Mouse (Mus musculus): ENCODE measurements at regions not wholly inside any gene's neighbourhood (a gene's known extent, or its start where the extent isn't known, plus 50 kb on each side); places are given as distances from the start of the nearest gene placed in this dataset.

- no peak for DNase-seq (ENCODE audit: low spot score)
- Histone ChIP-seq H3K4me3 (no peak overlapping the region), H3K27me3 (ENCODE audit: low read depth, poor library complexity, severe bottlenecking) (no peaks in the 10 kb centered on the region), H3K9me3 (replicated peaks) (no peaks in the 10 kb centered on the region), H3K36me3 (no peaks in the 10 kb centered on the region), H3K4me1 (no peaks in the 10 kb centered on the region), H3K27ac (no peak overlapping the region)
These were observed 462.7 kb upstream of the Id2 start for GRCm38 (mm10) chr12:25559601-25560000.

- H3K4me1 ChIP-seq: no peaks in the 10 kb centered on the region
- H3K36me3 ChIP-seq: no peaks in the 10 kb centered on the region
- no peaks in the 10 kb centered on the region for H3K27me3 ChIP-seq (ENCODE audit: low read depth, poor library complexity, severe bottlenecking)
- H3K9me3 ChIP-seq (replicated peaks): no peaks in the 10 kb centered on the region
- WGBS: 81% methylated on average over 1 of the region's 1 CpGs
- H3K4me3 ChIP-seq: no peak overlapping the region
- H3K27ac ChIP-seq: no peak overlapping the region
- DNase-seq (ENCODE audit: low spot score): no peak
These were observed 456.7 kb upstream of the Id2 start for GRCm38 (mm10) chr12:25553656-25554055.

- no peaks in the 10 kb centered on the region for H3K27me3 ChIP-seq (ENCODE audit: low read depth, poor library complexity, severe bottlenecking)
- 85% methylated on average over 3 of the region's 3 CpGs for WGBS
- no peak overlapping the region for H3K4me3 ChIP-seq
- DNase-seq (ENCODE audit: low spot score): no peak
- H3K27ac ChIP-seq: no peak overlapping the region
- no peaks in the 10 kb centered on the region for H3K4me1 ChIP-seq
- H3K36me3 ChIP-seq: no peaks in the 10 kb centered on the region
- no peaks in the 10 kb centered on the region for H3K9me3 ChIP-seq (replicated peaks)
These were observed 452.8 kb upstream of the Id2 start for GRCm38 (mm10) chr12:25549735-25550134.

- H3K9me3 ChIP-seq (replicated peaks): no peaks in the 10 kb centered on the region
- no peak overlapping the region for H3K4me3 ChIP-seq
- no peaks in the 10 kb centered on the region for H3K36me3 ChIP-seq
- 0 out of 2 replicates have a peak overlapping the region, but pooled peaks have one; percentile 10 for H3K27ac ChIP-seq
- H3K27me3 ChIP-seq (ENCODE audit: low read depth, poor library complexity, severe bottlenecking): no peaks in the 10 kb centered on the region
- no peak for DNase-seq (ENCODE audit: low spot score)
- peaks cover 6% of the 10 kb centered on the region for H3K4me1 ChIP-seq
- 63% methylated on average over 6 of the region's 6 CpGs for WGBS
These were observed 447.3 kb upstream of the Id2 start for GRCm38 (mm10) chr12:25544253-25544652.

GRCm38 (mm10) chr12:25534620-25534950 lies 437.6 kb upstream of the Id2 start:
- Histone ChIP-seq H3K27ac (peak overlapping the region; percentile 81), H3K36me3 (no peaks in the 10 kb centered on the region), H3K4me1 (peaks cover 34% of the 10 kb centered on the region), H3K4me3 (no peak overlapping the region), H3K27me3 (ENCODE audit: low read depth, poor library complexity, severe bottlenecking) (no peaks in the 10 kb centered on the region), H3K9me3 (replicated peaks) (no peaks in the 10 kb centered on the region)
- DNase-seq (ENCODE audit: low spot score): no peak
- WGBS: 34% methylated on average over 5 of the region's 5 CpGs

GRCm38 (mm10) chr12:25533709-25534619 lies 437.0 kb upstream of the Id2 start:
- WGBS: 23% methylated on average over 10 of the region's 10 CpGs
- Histone ChIP-seq H3K27ac (peak overlapping the region; percentile 81), H3K4me3 (no peak overlapping the region), H3K4me1 (peaks cover 34% of the 10 kb centered on the region), H3K36me3 (no peaks in the 10 kb centered on the region), H3K9me3 (replicated peaks) (no peaks in the 10 kb centered on the region), H3K27me3 (ENCODE audit: low read depth, poor library complexity, severe bottlenecking) (no peaks in the 10 kb centered on the region)
- DNase-seq (ENCODE audit: low spot score): peak; percentile 77

GRCm38 (mm10) chr12:25530483-25530882 lies 433.5 kb upstream of the Id2 start:
- Histone ChIP-seq H3K4me3 (no peak overlapping the region), H3K36me3 (no peaks in the 10 kb centered on the region), H3K4me1 (peaks cover 38% of the 10 kb centered on the region), H3K27me3 (ENCODE audit: low read depth, poor library complexity, severe bottlenecking) (no peaks in the 10 kb centered on the region), H3K9me3 (replicated peaks) (no peaks in the 10 kb centered on the region), H3K27ac (no peak overlapping the region; the same call in 1 of the 2 replicates)
- WGBS: 90% methylated on average over 3 of the region's 3 CpGs
- no peak for DNase-seq (ENCODE audit: low spot score)

GRCm38 (mm10) chr12:25529537-25529936 lies 432.6 kb upstream of the Id2 start:
- DNase-seq (ENCODE audit: low spot score): no peak
- WGBS: 94% methylated on average over 3 of the region's 3 CpGs
- Histone ChIP-seq H3K4me3 (no peak overlapping the region), H3K27me3 (ENCODE audit: low read depth, poor library complexity, severe bottlenecking) (no peaks in the 10 kb centered on the region), H3K27ac (no peak overlapping the region), H3K9me3 (replicated peaks) (no peaks in the 10 kb centered on the region), H3K4me1 (peaks cover 28% of the 10 kb centered on the region), H3K36me3 (no peaks in the 10 kb centered on the region)

- no peak for DNase-seq (ENCODE audit: low spot score)
- no peak overlapping the region; the same call in 1 of the 2 replicates for H3K27ac ChIP-seq
- no peak overlapping the region for H3K4me3 ChIP-seq
- no peaks in the 10 kb centered on the region for H3K27me3 ChIP-seq (ENCODE audit: low read depth, poor library complexity, severe bottlenecking)
- no peaks in the 10 kb centered on the region for H3K36me3 ChIP-seq
- 91% methylated on average over 11 of the region's 11 CpGs for WGBS
- H3K9me3 ChIP-seq (replicated peaks): no peaks in the 10 kb centered on the region
- peaks cover 9% of the 10 kb centered on the region for H3K4me1 ChIP-seq
These were observed 429.7 kb upstream of the Id2 start for GRCm38 (mm10) chr12:25526639-25527038.

- no peak overlapping the region for H3K4me3 ChIP-seq
- WGBS: 78% methylated on average over 2 of the region's 2 CpGs
These were observed 419.8 kb upstream of the Id2 start for GRCm38 (mm10) chr12:25516738-25517137.

GRCm38 (mm10) chr12:25513679-25514078 lies 416.7 kb upstream of the Id2 start:
- H3K4me3 ChIP-seq: no peak overlapping the region
- no peaks in the 10 kb centered on the region for H3K9me3 ChIP-seq (replicated peaks)
- H3K27me3 ChIP-seq (ENCODE audit: low read depth, poor library complexity, severe bottlenecking): no peaks in the 10 kb centered on the region
- no peaks in the 10 kb centered on the region for H3K4me1 ChIP-seq
- DNase-seq (ENCODE audit: low spot score): no peak
- H3K36me3 ChIP-seq: no peaks in the 10 kb centered on the region
- H3K27ac ChIP-seq: no peak overlapping the region

More at GRCm38 (mm10) chr12:25516738-25517137, 419.8 kb upstream of the Id2 start:
- Histone ChIP-seq H3K27me3 (ENCODE audit: low read depth, poor library complexity, severe bottlenecking) (no peaks in the 10 kb centered on the region), H3K9me3 (replicated peaks) (no peaks in the 10 kb centered on the region), H3K27ac (no peak overlapping the region), H3K4me1 (no peaks in the 10 kb centered on the region), H3K36me3 (no peaks in the 10 kb centered on the region)
- DNase-seq (ENCODE audit: low spot score): no peak

GRCm38 (mm10) chr12:25509666-25510065 lies 412.7 kb upstream of the Id2 start:
- Histone ChIP-seq H3K9me3 (replicated peaks) (no peaks in the 10 kb centered on the region; the same call in 1 of the 2 replicates), H3K27me3 (ENCODE audit: low read depth, poor library complexity, severe bottlenecking) (no peaks in the 10 kb centered on the region), H3K36me3 (no peaks in the 10 kb centered on the region), H3K4me3 (no peak overlapping the region), H3K4me1 (no peaks in the 10 kb centered on the region), H3K27ac (no peak overlapping the region)
- no peak for DNase-seq (ENCODE audit: low spot score)
- WGBS: 91% methylated on average over 4 of the region's 4 CpGs

GRCm38 (mm10) chr12:25493233-25493632 lies 396.3 kb upstream of the Id2 start:
- Histone ChIP-seq H3K4me1 (no peaks in the 10 kb centered on the region), H3K27ac (no peak overlapping the region), H3K9me3 (replicated peaks) (no peaks in the 10 kb centered on the region), H3K27me3 (ENCODE audit: low read depth, poor library complexity, severe bottlenecking) (no peaks in the 10 kb centered on the region), H3K4me3 (no peak overlapping the region), H3K36me3 (no peaks in the 10 kb centered on the region)
- 85% methylated on average over 5 of the region's 5 CpGs for whole genome bisulfite sequencing
- DNase-seq (ENCODE audit: low spot score): no peak
